In genomic region chr14:116924876-116925601, GRCm38 (mm10) we compare ENCODE assay signal across 8 mouse cellular contexts. TPM values are rescaled to one million over a fixed set of nuclear protein-coding genes. Genes with fewer than 3 reads are reported as not detected.
A peak's percentile ranks its signal among the peaks of the same experiment; 100 is the strongest.
DNase-seq lines count a peak whose midpoint lies in the region; ATAC-seq and TF ChIP-seq lines count a peak whose summit lies in the region.

Gpc6 (plus strand) TSS chr14:116925315.

- H3K9me3 ChIP-seq in forebrain, embryonic 13.5 days (replicated peaks): no peaks in the 10 kb centered on the region
- H3K9me3 ChIP-seq in heart, embryonic 16.5 days (replicated peaks; ENCODE audit: control insufficient read depth, low read length): no peaks in the 10 kb centered on the region
- no peaks in the 10 kb centered on the region for H3K9me3 ChIP-seq in liver, embryonic 14.5 days (ENCODE audit: control insufficient read depth, low read length)
- no peaks in the 10 kb centered on the region for H3K9me3 ChIP-seq in neural tube, embryonic 15.5 days (replicated peaks)

- H3K27me3 ChIP-seq in forebrain, embryonic 13.5 days: no peaks in the 10 kb centered on the region
- H3K27me3 ChIP-seq in heart, embryonic 16.5 days (ENCODE audit: control insufficient read depth, insufficient read depth, low read length): peaks cover 3% of the 10 kb centered on the region
- H3K27me3 ChIP-seq in liver, embryonic 14.5 days (ENCODE audit: control insufficient read depth, insufficient read depth, low read length): peaks cover 18% of the 10 kb centered on the region
- H3K27me3 ChIP-seq in neural tube, embryonic 15.5 days (replicated peaks): no peaks in the 10 kb centered on the region

- peaks cover 27% of the 10 kb centered on the region for H3K4me1 ChIP-seq in forebrain, embryonic 13.5 days
- peaks cover 6% of the 10 kb centered on the region; the same call in 1 of the 2 replicates for H3K4me1 ChIP-seq in heart, embryonic 16.5 days (ENCODE audit: control insufficient read depth, insufficient read depth, low read length)
- H3K4me1 ChIP-seq in liver, embryonic 14.5 days (replicated peaks; ENCODE audit: control insufficient read depth in 2 of 2, insufficient read depth in 2 of 2, low read length in 1 of 2): no peaks in the 10 kb centered on the region
- H3K4me1 ChIP-seq in neural tube, embryonic 15.5 days: peaks cover 25% of the 10 kb centered on the region

- TF ChIP-seq EP300 in liver, embryonic 14.5 days (IDR thresholded peaks at IDR 0.05; ENCODE audit: low read depth): no peak

- peak within 1 kb of the TSS; percentile 77 for H3K4me3 ChIP-seq in forebrain, embryonic 13.5 days
- peak within 1 kb of the TSS; percentile 78 for H3K4me3 ChIP-seq in heart, embryonic 16.5 days (ENCODE audit: low read length)
- peak within 1 kb of the TSS; percentile 49 to 51 for H3K4me3 ChIP-seq in liver, embryonic 14.5 days (ENCODE audit: insufficient read depth in 1 of 2, low read depth in 2 of 2, low read length in 2 of 2)
- peak within 1 kb of the TSS; percentile 65 for H3K4me3 ChIP-seq in neural tube, embryonic 15.5 days (replicated peaks)

- peak within 1 kb of the TSS; percentile 87 for H3K9ac ChIP-seq in forebrain, embryonic 13.5 days
- peak within 1 kb of the TSS; percentile 80 for H3K9ac ChIP-seq in heart, embryonic 16.5 days (ENCODE audit: low read length)
- no peak within 1 kb of the TSS; the same call in none of the 2 replicates for H3K9ac ChIP-seq in liver, embryonic 14.5 days (replicated peaks)
- H3K9ac ChIP-seq in neural tube, embryonic 15.5 days (replicated peaks): peak within 1 kb of the TSS; percentile 74

- WGBS in forebrain, embryonic 13.5 days: under 1% methylated on average over 38 of the region's 38 CpGs
- under 1% methylated on average over 38 of the region's 38 CpGs for WGBS in heart, embryonic 16.5 days
- WGBS in liver, embryonic 14.5 days (ENCODE audit: insufficient replicate concordance): 1% methylated on average over 38 of the region's 38 CpGs
- WGBS in neural tube, embryonic 15.5 days: under 1% methylated on average over 38 of the region's 38 CpGs

- H3K4me2 ChIP-seq in forebrain, embryonic 13.5 days: peak within 1 kb of the TSS; percentile 72
- H3K4me2 ChIP-seq in heart, embryonic 16.5 days (ENCODE audit: low read depth, low read length): peak within 1 kb of the TSS; percentile 100
- peak within 1 kb of the TSS; percentile 28 for H3K4me2 ChIP-seq in liver, embryonic 14.5 days (ENCODE audit: low read depth)
- peak within 1 kb of the TSS; percentile 92 for H3K4me2 ChIP-seq in neural tube, embryonic 15.5 days

- peak; percentile 81 for ATAC-seq in forebrain, embryonic 13.5 days
- ATAC-seq in heart, embryonic 16.5 days (replicated peaks; ENCODE audit: extremely low read depth, insufficient read depth, low FRiP score): peak; percentile 70
- peak; percentile 33; the same call in 1 of the 2 replicates for ATAC-seq in liver, embryonic 14.5 days (ENCODE audit: insufficient read depth)
- ATAC-seq in neural tube, embryonic 15.5 days (ENCODE audit: low FRiP score): peak; percentile 82

- DNase-seq in 3T3-L1 (ENCODE audit: low read depth, low spot score): peak; percentile 92
- DNase-seq in brain, embryonic 18.5 days (ENCODE audit: low read depth, low spot score): peak; percentile 83
- peak; percentile 83 to 87 for DNase-seq in kidney, postnatal 25 days
- peak in 1 of 3 experiments; percentile 6 for DNase-seq in liver, embryonic 14.5 days (ENCODE audit: low read depth in 3 of 3, low spot score in 3 of 3)
- DNase-seq in urinary bladder, postnatal 4 days (ENCODE audit: low spot score in 2 of 2): peak; percentile 73 to 83

- H3K36me3 ChIP-seq in forebrain, embryonic 13.5 days (ENCODE audit: poor library complexity, severe bottlenecking): no peaks in the 10 kb centered on the region
- no peaks in the 10 kb centered on the region for H3K36me3 ChIP-seq in heart, embryonic 16.5 days (ENCODE audit: control insufficient read depth, insufficient read depth)
- H3K36me3 ChIP-seq in liver, embryonic 14.5 days (replicated peaks; ENCODE audit: control insufficient read depth, insufficient read depth, low read depth): no peaks in the 10 kb centered on the region
- H3K36me3 ChIP-seq in neural tube, embryonic 15.5 days: no peaks in the 10 kb centered on the region

- H3K27ac ChIP-seq in forebrain, embryonic 13.5 days: peak within 1 kb of the TSS; percentile 93
- H3K27ac ChIP-seq in heart, embryonic 16.5 days (ENCODE audit: low read length): peak within 1 kb of the TSS; percentile 80
- no peak within 1 kb of the TSS for H3K27ac ChIP-seq in liver, embryonic 14.5 days
- peak within 1 kb of the TSS; percentile 95 for H3K27ac ChIP-seq in neural tube, embryonic 15.5 days (replicated peaks)

- TF ChIP-seq CTCF in liver, embryonic 14.5 days (IDR thresholded peaks at IDR 0.05; ENCODE audit: low read depth): no peak

RNA-seq across cellular contexts. Expression of gene Gpc6, which starts in this region (rescaled TPM):
- polyA plus RNA-seq in forebrain, embryonic 13.5 days (2015; fragmentation: Nextera tagmentation; extraction: Ambion mirVana): 20.0 and 24.9 TPM in 2 replicates
- 15.8 and 19.4 TPM in 2 replicates for polyA plus RNA-seq in heart, embryonic 16.5 days (2015; fragmentation: Nextera tagmentation; extraction: Ambion mirVana)
- polyA plus RNA-seq in liver, embryonic 14.5 days (2012; rRNA removed): 0.88 and 0.97 TPM in 2 replicates
- polyA plus RNA-seq in liver, embryonic 14.5 days (2014; fragmentation: Nextera tagmentation; extraction: Ambion mirVana): 2.3 and 2.6 TPM in 2 replicates
- 24.1 and 24.6 TPM in 2 replicates for polyA plus RNA-seq in neural tube, embryonic 15.5 days (2015; fragmentation: Nextera tagmentation; extraction: Ambion mirVana)

Comparison
In these comparisons a context has a peak if more than half of its experiments do, and no peak if none do; other contexts are left out.
1. H3K4me2 ChIP-seq: peak in every context shown above with its lines; median percentile 100 in heart, embryonic 16.5 days; 92 in neural tube, embryonic 15.5 days; 72 in forebrain, embryonic 13.5 days; 28 in liver, embryonic 14.5 days.